Mouse (Mus musculus) layer of hippocampus, adult 9-11 months (tissue): ENCODE measurements at regions not wholly inside any gene's neighbourhood (a gene's known extent, or its start where the extent isn't known, plus 50 kb on each side); places are given as distances from the start of the nearest gene placed in this dataset.

Experiments
- DNase-seq: peaks from one replicate; pipeline ENCODE4 v3.0.0; 2022

GRCm38 (mm10) chr13:83716711-83717171, 212.9 kb downstream of the Mef2c start:
- DNase-seq = no peak

- no peak for DNase-seq
Measured at GRCm38 (mm10) chr13:83717686-83718210, 213.9 kb downstream of the Mef2c start.

- no peak for DNase-seq
Measured at GRCm38 (mm10) chr13:83718431-83719410, 214.9 kb downstream of the Mef2c start.

GRCm38 (mm10) chr13:83719635-83720291, 215.9 kb downstream of the Mef2c start:
- DNase-seq = no peak

- no peak for DNase-seq
Measured at GRCm38 (mm10) chr13:83720352-83720751, 216.5 kb downstream of the Mef2c start.

GRCm38 (mm10) chr13:83720883-83721371, 217.1 kb downstream of the Mef2c start:
- DNase-seq = peak; percentile 86

- no peak for DNase-seq
Measured at GRCm38 (mm10) chr13:83721563-83721962, 217.7 kb downstream of the Mef2c start.

DNA sequence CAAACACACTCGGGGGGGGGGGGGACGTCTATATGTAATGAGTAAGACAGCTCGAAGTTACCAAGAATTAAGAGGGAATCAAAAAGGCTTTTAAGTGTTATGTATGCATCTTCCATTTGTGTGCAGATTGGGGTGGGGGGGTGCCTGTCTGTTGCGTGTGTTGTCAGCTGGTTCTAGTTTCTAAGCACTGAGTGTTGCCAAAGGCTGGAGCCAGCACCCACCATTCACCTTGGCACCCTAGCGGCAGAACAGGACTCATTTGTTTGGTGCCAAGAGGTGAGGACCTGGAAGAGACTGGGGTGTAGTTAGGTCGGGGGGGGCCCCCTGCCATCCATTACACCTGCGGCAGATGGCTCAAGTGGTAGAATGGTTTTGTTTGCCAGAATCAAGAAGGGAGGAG, 218.4 kb downstream of the Mef2c start:
- DNase-seq = no peak

GRCm38 (mm10) chr13:83722791-83723190, 219.0 kb downstream of the Mef2c start:
- DNase-seq = no peak

GRCm38 (mm10) chr13:83723396-83723795, 219.6 kb downstream of the Mef2c start:
- no peak for DNase-seq

DNA sequence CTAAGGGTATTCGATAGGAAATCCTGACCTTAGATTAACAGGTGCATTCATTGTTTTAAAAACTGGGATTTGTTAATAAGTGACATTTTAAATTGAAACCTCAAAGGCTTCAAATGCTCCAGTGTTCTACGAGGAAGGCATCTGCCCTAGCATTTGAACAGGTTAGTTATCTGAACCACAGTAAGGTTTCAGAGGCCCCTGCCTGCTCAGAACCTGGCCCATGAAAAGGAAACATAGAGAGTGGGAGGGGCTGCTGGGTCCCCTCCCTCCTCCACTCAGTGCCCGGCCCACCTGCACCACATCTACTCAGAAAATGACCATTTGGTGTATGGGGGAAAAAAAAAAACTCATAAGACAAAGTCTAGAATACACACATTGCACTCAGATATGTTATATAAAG, 220.4 kb downstream of the Mef2c start:
- no peak for DNase-seq

GRCm38 (mm10) chr13:83724995-83725394, 221.2 kb downstream of the Mef2c start:
- no peak for DNase-seq

- DNase-seq = no peak
Measured at GRCm38 (mm10) chr13:83725831-83726230, 222.0 kb downstream of the Mef2c start.

DNA sequence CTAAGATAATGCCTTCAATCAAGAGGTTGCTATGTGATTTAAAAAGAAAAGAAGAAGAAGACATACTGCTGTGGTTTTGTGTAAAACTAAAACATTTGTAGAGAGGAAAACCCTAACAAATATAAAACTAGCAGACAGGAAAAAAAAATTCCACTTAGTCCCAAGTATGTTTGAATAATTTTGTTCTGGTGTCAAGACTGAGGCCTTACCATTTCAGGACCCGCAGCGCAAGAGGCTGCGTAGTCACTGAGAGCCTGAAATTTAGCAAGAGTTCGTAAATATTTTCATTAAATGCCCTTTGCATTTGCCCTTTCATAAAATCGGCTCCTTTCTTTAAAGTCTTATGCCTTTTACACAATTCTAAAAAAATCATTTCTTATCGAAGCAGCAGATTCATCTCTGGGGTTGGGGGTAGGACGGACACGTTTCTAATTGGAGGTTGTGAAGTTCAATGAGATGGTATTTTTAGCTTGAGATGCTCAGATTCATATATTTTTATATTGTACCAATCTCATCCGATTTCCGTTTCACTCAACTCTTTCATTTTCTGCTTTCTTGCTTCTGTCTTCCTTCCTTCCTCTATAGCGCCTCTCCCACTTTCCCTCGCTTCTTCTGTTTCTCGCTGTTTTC, 222.6 kb downstream of the Mef2c start:
- DNase-seq = no peak

- DNase-seq = peak; percentile 40
Measured at GRCm38 (mm10) chr13:83727051-83727765, 223.4 kb downstream of the Mef2c start.

GRCm38 (mm10) chr13:83727766-83728395, 224.0 kb downstream of the Mef2c start:
- DNase-seq = no peak

DNA sequence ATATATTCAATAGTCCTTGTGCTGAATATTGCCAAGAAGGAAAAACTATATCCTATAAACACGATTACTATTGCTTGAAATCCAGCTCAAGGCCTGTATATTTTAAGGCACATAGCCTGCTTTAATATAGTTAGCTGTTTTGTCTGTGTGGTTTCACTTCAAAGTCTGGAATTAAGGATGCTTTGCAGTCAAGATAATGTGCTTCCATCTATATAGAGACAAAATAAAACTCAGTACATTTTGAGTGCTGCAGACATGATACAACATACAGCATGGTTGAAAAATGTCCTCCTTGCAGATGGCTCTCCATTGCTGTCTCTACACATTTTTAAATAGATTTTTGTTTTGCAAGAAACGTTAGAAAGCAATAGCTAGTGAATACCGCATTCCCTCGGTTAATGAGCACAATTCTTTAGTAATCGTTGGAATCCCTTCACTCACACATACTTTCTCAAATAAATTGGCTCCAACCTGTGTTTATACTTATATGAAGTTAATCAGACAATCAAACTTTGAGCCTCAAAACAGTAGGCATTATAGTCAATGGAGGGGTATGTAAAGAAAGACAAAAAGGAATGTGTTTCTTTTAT, 224.7 kb downstream of the Mef2c start:
- DNase-seq = no peak

DNA sequence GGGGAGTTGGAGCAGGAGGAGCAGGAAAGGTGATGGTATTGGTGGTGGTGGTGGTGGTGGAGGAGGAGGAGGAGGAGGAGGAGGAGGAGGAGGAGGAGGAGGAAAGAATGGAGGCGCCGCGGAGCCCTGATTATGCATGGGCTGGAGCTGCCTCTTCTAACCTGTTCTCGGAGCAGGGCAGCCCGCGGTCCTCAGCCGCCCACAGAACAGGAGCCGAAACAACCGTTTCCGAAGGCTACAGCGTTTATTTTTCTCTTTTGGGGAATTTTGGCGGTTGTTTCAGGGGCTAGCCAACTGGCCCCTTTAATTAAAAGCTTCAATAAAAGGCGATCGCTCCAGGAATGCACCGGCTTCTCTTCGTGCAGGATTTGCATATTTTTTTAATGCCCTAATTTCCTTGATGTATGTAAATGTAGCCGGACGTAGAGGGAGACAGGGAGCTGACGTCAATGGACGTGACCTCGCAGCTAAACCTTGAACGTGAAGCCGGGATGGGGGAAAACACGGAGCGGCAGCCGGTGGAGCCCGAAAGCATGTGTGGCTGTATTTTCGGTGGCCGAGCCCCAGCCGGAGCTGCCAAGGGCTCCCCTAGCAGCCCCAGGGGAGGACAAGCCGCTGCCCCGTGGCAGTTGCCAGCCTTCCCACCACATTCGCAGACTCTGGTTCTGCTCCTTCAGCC, 225.6 kb downstream of the Mef2c start:
- peak; percentile 83 for DNase-seq

- no peak for DNase-seq
Measured at GRCm38 (mm10) chr13:83730155-83730712, 226.4 kb downstream of the Mef2c start.

- peak; percentile 84 for DNase-seq
Measured at GRCm38 (mm10) chr13:83730713-83731480, 227.1 kb downstream of the Mef2c start.
